Mouse (Mus musculus) heart, adult 2 months (tissue): Measurements from ENCODE around the gene Gtf2ird2. TPM values are rescaled to one million over a fixed set of nuclear protein-coding genes. Genes with fewer than 3 reads are reported as not detected.
A peak's percentile ranks its signal among the peaks of the same experiment; 100 is the strongest.

Source experiments
- DNase-seq, 2 experiments: peaks; one replicate each; pipeline ENCODE4 v3.0.0; 2021
- H3K27ac ChIP-seq: fragments of 200-600 bp; 2 replicates; pipeline ENCODE4 v1.8.1; 2022
- H3K27me3 ChIP-seq: fragments of 200-500 bp; 2 replicates; pipeline ENCODE4 v1.6.1; 2012; ENCODE audit warnings: mild to moderate bottlenecking, low read length, inconsistent platforms, mixed read lengths; ENCODE audit not compliant: control insufficient read depth, insufficient read depth
- H3K36me3 ChIP-seq: fragments of 200-500 bp; 2 replicates; pipeline ENCODE4 v1.6.1; 2012; ENCODE audit warnings: low read length, inconsistent platforms; ENCODE audit not compliant: control insufficient read depth, insufficient read depth
- H3K4me1 ChIP-seq: fragments of 200-500 bp; 2 replicates; pipeline ENCODE4 v1.6.1; 2011; ENCODE audit warnings: low read length; ENCODE audit not compliant: control insufficient read depth, insufficient read depth
- H3K4me3 ChIP-seq: fragments of 200-600 bp; 2 replicates; pipeline ENCODE4 v1.8.1; 2022
- H3K79me2 ChIP-seq: fragments of 200-500 bp; replicated peaks from 2 replicates; pipeline ENCODE4 v1.6.1; 2012; ENCODE audit warnings: mild to moderate bottlenecking, inconsistent platforms, low read length, moderate library complexity, mixed read lengths; ENCODE audit not compliant: control insufficient read depth, insufficient read depth
- H3K9ac ChIP-seq: fragments of 200-500 bp; 2 replicates; pipeline ENCODE4 v1.6.1; 2012; ENCODE audit warnings: low read depth, mild to moderate bottlenecking, control low read depth, inconsistent platforms, low read length, mixed read lengths
- CTCF ChIP-seq: fragments of 200-600 bp; IDR thresholded peaks from 2 replicates; pipeline ENCODE4 v1.8.1; 2022; ENCODE audit warnings: antibody characterized with exemption, mild to moderate bottlenecking, moderate library complexity
- EP300 ChIP-seq: fragments of 200-500 bp; IDR thresholded peaks from 2 replicates; pipeline ENCODE4 v1.6.1; 2011; ENCODE audit warnings: low read depth, low read length, control low read depth; ENCODE audit not compliant: insufficient read depth
- POLR2A ChIP-seq: fragments of 200-500 bp; IDR thresholded peaks from 2 replicates; pipeline ENCODE4 v1.6.1; 2011; ENCODE audit warnings: mild to moderate bottlenecking, low read depth, low read length, control low read depth; ENCODE audit not compliant: insufficient read depth
- WGBS: fragments of 180-500 bp; shearing (Covaris S2); methylation state at CpG from one replicate; pipeline ENCODE4 v1.1.7; 2018; 5-methylcytosine and 5-hydroxymethylcytosine counted together
- intact Hi-C: fragments of 180-260 bp; cut with DNase I; formaldehyde crosslinking; loops from one replicate; pipeline ENCODE4 v1.15.1; 2025
- polyA plus RNA-seq: library from polyadenylated mRNA; depleted of rRNA; stranded (reverse); fragments of >200 nt; gene quantifications from 2 replicates; pipeline ENCODE4 v1.2.3, GENCODE M21; 2012
- total RNA-seq, 2 experiments: library from RNA; stranded (reverse); gene quantifications; 2 replicates each; pipeline ENCODE4 v1.2.3; 2021

Gtf2ird2 gene
- total and polyA plus RNA-seq, 3 experiments = 3.7 to 5.7 (median 5.3) TPM

DNA sequence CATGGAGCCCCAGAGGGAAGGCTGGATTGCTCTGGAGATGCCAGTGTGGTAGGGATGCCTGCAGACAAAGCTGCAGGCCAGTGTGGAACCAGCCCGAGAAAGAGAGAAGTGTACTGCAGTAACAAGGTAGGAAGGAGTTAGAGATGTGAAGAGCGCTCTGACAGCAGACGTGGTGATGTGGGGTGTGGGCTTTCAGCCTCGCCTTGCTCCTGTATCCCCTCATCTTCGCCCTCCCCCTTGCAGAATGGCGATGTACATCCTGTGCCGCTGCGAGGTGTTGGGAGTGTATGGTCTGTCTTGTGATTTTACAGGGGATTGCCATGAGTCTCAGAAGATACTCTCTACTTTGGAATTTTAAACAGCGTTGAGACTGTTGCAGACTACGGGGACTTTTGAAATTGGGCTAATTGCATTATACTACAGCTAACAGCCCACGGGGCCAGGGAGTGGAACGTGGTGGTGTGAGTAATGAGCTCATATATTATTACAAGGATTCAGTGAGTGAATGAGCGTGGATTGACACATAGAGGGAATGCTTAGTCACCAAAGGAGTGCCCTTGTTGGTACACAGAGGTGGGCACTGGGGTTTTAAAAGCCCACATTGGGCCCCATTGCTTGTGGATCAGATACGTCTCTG lies 64.9 kb downstream of the Gtf2ird2 start:
- intact Hi-C loops = no loop called here
- WGBS = 91% methylated on average over 14 of the region's 14 CpGs
- Histone ChIP-seq H3K4me3 (no peak overlapping the region), H3K4me1 (no peaks in the 10 kb centered on the region), H3K36me3 (no peaks in the 10 kb centered on the region), H3K27me3 (no peaks in the 10 kb centered on the region), H3K9ac (no peak overlapping the region), H3K79me2 (no peaks in the 10 kb centered on the region), H3K27ac (no peak overlapping the region)
- no peak for DNase-seq
- TF ChIP-seq POLR2A (no peak), CTCF (no peak), EP300 (no peak)

DNA sequence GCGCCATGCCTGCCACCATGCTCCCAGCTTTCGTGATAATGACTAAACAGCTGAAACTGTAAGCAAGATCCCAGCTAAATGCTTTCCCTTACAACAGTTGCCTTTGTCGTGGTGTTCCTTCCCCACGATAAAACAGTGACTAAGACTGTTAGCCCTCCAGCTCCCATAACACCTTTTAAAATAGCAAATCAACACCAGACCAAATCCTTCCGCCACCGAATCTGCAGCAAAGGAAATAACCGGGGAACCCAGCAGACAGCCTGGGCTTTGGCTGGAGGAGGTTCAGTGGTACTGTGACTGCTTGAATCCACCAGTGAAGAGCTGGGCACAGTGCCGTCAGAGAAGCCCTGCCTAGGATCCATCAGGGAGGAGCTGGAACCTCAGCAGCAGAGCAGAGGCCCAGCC lies 65.4 kb downstream of the Gtf2ird2 start:
- DNase-seq = no peak
- H3K79me2 ChIP-seq = no peaks in the 10 kb centered on the region
- H3K36me3 ChIP-seq = no peaks in the 10 kb centered on the region
- H3K9ac ChIP-seq = no peak overlapping the region
- H3K27me3 ChIP-seq = no peaks in the 10 kb centered on the region
- no peaks in the 10 kb centered on the region for H3K4me1 ChIP-seq
- no peak for TF ChIP-seq EP300
- TF ChIP-seq CTCF = no peak
- TF ChIP-seq POLR2A = no peak
- no peak overlapping the region for H3K4me3 ChIP-seq
- intact Hi-C loops = no loop called here
- 82% methylated on average over 8 of the region's 8 CpGs for WGBS
- H3K27ac ChIP-seq = no peak overlapping the region

DNA sequence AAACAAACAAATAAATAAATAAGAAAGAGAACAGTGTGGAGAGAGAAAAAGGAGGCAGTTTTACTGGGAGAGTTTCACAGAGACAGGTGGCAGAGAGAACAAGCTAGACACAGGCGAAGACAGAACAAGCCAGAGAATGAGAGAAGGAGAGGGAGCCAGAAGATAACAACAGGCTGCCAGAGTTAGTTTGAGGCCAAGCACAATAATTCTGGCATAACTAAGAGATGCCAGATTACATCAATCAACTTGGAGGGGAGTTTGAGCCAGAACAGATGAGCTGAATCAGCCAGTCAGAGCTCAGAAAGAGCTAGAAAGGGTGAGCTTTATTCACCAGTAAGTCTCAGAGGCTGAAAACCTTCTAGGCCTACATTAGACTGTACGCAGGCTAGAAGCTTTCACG lies 66.8 kb downstream of the Gtf2ird2 start:
- Histone ChIP-seq H3K9ac (no peak overlapping the region), H3K27ac (no peak overlapping the region), H3K4me3 (no peak overlapping the region), H3K79me2 (no peaks in the 10 kb centered on the region), H3K4me1 (no peaks in the 10 kb centered on the region), H3K36me3 (no peaks in the 10 kb centered on the region), H3K27me3 (no peaks in the 10 kb centered on the region)
- 79% methylated on average over 3 of the region's 3 CpGs for WGBS
- DNase-seq = no peak
- TF ChIP-seq POLR2A (no peak), CTCF (no peak), EP300 (no peak)
- intact Hi-C loops = no loop called here

DNA sequence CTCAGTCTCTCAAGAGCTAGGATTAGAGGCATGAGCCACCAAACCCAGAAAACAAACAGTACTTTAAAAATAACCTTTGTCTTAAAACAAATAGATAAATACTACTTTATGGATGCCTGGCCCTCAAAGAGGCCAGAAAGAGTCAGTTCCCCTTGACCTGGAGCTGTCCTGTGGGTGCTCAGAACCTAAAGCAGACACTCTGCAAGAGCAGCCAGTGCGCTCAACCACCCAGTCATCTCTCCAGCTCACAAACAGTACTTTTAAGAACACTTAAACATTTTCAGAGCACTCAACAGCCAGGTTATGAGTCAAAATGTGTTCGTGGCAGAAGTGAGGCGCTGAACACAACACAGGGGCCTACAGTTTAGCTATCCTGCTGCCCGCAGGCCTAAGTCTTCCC lies 67.3 kb downstream of the Gtf2ird2 start:
- Histone ChIP-seq H3K27me3 (no peaks in the 10 kb centered on the region), H3K79me2 (no peaks in the 10 kb centered on the region), H3K36me3 (no peaks in the 10 kb centered on the region), H3K27ac (no peak overlapping the region), H3K4me3 (no peak overlapping the region), H3K4me1 (no peaks in the 10 kb centered on the region), H3K9ac (no peak overlapping the region)
- WGBS = 98% methylated on average over 4 of the region's 4 CpGs
- intact Hi-C loops = no loop called here
- TF ChIP-seq POLR2A = no peak
- TF ChIP-seq CTCF = no peak
- no peak for TF ChIP-seq EP300
- no peak for DNase-seq

DNA sequence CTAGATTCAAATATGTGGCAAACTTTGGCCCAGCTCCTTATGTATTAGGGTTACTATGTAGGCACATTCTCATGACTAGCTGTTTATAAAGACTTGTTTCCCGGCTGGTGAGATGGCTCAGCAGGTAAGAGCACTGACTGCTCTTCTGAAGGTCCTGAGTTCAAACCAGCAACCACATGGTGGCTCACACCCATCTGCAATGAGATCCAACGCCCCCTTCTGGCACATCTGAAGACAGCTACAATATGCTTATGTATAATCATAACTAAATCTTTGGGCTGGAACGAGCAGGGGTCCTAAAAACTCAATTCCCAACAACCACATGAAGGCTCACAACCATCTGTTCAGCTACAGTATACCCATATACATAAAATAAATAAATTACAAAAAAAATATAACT lies 70.0 kb downstream of the Gtf2ird2 start:
- Histone ChIP-seq H3K36me3 (no peaks in the 10 kb centered on the region), H3K79me2 (no peaks in the 10 kb centered on the region), H3K27me3 (no peaks in the 10 kb centered on the region), H3K27ac (no peak overlapping the region), H3K9ac (no peak overlapping the region), H3K4me1 (no peaks in the 10 kb centered on the region), H3K4me3 (no peak overlapping the region)
- no peak for TF ChIP-seq EP300
- TF ChIP-seq POLR2A = no peak
- peak; percentile 33 for TF ChIP-seq CTCF
- WGBS = 72% methylated on average over 3 of the region's 3 CpGs
- DNase-seq = no peak
- intact Hi-C loops = no loop called here

DNA sequence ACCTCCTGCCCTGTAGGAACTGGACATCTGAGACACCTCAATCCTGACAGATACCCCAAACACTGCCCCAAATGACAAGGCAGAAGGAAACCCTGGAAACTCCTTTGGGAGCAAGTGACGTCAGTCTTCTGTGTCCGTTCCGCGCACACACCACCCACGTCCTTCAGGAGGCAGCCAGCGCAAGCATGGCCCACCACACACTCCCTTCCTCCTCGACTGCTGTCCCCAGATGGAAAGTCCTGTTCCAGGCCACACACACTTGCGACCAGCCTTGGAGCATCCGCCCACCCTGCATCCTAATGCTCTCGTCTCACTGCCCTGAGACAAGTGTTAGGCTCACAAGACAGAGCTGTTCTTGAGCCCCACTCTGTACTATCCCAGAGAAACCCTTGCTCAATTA lies 71.5 kb downstream of the Gtf2ird2 start:
- no peak overlapping the region for H3K27ac ChIP-seq
- H3K27me3 ChIP-seq = no peaks in the 10 kb centered on the region
- H3K4me1 ChIP-seq = no peaks in the 10 kb centered on the region
- intact Hi-C loops = no loop called here
- no peaks in the 10 kb centered on the region for H3K79me2 ChIP-seq
- no peak overlapping the region for H3K4me3 ChIP-seq
- no peak overlapping the region for H3K9ac ChIP-seq
- TF ChIP-seq POLR2A = no peak
- TF ChIP-seq CTCF = no peak
- no peak for TF ChIP-seq EP300
- no peaks in the 10 kb centered on the region for H3K36me3 ChIP-seq
- 84% methylated on average over 10 of the region's 10 CpGs for WGBS
- no peak for DNase-seq
